Mouse (Mus musculus): ENCODE measurements around the gene Olfr1053. TPM values are rescaled to one million over a fixed set of nuclear protein-coding genes. Genes with fewer than 3 reads are reported as not detected.

Olfr1053 gene
- not detected for polyA plus RNA-seq (2017; shearing (Covaris generic))

DNA sequence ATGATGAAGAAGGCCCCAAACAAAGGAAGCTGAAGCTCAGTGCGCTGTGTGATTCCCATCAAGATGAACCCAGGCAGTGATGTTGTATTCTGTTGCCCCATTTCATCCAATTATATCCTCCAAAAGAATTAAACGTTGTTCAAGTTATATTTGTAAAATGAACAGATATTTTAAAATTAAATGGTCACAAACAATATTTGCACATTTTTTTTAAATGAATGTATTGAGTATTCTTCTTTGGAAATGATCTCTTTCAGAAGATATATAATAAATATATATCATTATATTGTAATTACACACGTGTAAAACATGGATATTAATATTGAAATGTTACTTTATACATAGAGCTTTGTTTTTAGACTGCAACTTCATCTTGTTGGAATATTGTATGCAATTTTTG is at the start of gene Olfr1053:
Gene Olfr1053 (minus strand): TSS at position 101 of the 400 bp plus-strand sequence.

GRCm38 (mm10) chr2:86362369-86362768 is 47.3 kb upstream of the Olfr1053 start, which contains the start of gene Olfr1056:
Gene Olfr1056 (minus strand): TSS chr2:86362469.

GRCm38 (mm10) chr2:86350184-86350583 is 35.1 kb upstream of the Olfr1053 start, which contains the start of gene Olfr1055:
Gene Olfr1055 (minus strand): TSS chr2:86350284.

GRCm38 (mm10) chr2:86335333-86335732 is 20.2 kb upstream of the Olfr1053 start, which contains the start of gene Olfr1054:
Gene Olfr1054 (minus strand): TSS chr2:86335433.

GRCm38 (mm10) chr2:86292155-86292554 is 22.9 kb downstream of the Olfr1053 start, which contains the start of gene Olfr1052:
Gene Olfr1052 (plus strand): TSS chr2:86292455.

GRCm38 (mm10) chr2:86278988-86279387 is 36.1 kb downstream of the Olfr1053 start, which contains the start of gene Olfr1051:
Gene Olfr1051 (minus strand): TSS chr2:86279088.

Other genes starting within 250 kb of the Olfr1053 start
- gene Olfr1036, start 241.3 kb downstream of the Olfr1053 start, polyA plus RNA-seq (2017; shearing (Covaris generic)): not detected
- gene Olfr1037, start 227.9 kb downstream of the Olfr1053 start, polyA plus RNA-seq (2017; shearing (Covaris generic)): not detected
- gene Olfr1039, start 179.4 kb downstream of the Olfr1053 start, polyA plus RNA-seq (2017; shearing (Covaris generic)): not detected
- not detected for gene Olfr1040, start 168.6 kb downstream of the Olfr1053 start, polyA plus RNA-seq (2017; shearing (Covaris generic))
- 0.06 TPM for gene Olfr1042, start 153.4 kb downstream of the Olfr1053 start, polyA plus RNA-seq (2017; shearing (Covaris generic))
- 0.37 TPM for gene Olfr1043, start 147.8 kb downstream of the Olfr1053 start, polyA plus RNA-seq (2017; shearing (Covaris generic))
- gene Olfr1044, start 137.5 kb downstream of the Olfr1053 start, polyA plus RNA-seq (2017; shearing (Covaris generic)): not detected
- not detected for gene Olfr52, start 129.6 kb downstream of the Olfr1053 start, polyA plus RNA-seq (2017; shearing (Covaris generic))
- gene Olfr1045, start 112.3 kb downstream of the Olfr1053 start, polyA plus RNA-seq (2017; shearing (Covaris generic)): 0.15 TPM
- not detected for gene Olfr1046, start 96.0 kb downstream of the Olfr1053 start, polyA plus RNA-seq (2017; shearing (Covaris generic))
- gene Olfr1047, start 83.9 kb downstream of the Olfr1053 start, polyA plus RNA-seq (2017; shearing (Covaris generic)): not detected
- 0.15 TPM for gene Olfr1048, start 75.0 kb downstream of the Olfr1053 start, polyA plus RNA-seq (2017; shearing (Covaris generic))
- not detected for gene Olfr1049, start 57.0 kb downstream of the Olfr1053 start, polyA plus RNA-seq (2017; shearing (Covaris generic))
- gene Olfr1051, start 36.2 kb downstream of the Olfr1053 start, polyA plus RNA-seq (2017; shearing (Covaris generic)): not detected
- gene Olfr1052, start 22.8 kb downstream of the Olfr1053 start, polyA plus RNA-seq (2017; shearing (Covaris generic)): not detected
- gene Olfr1054, start 20.1 kb upstream of the Olfr1053 start, polyA plus RNA-seq (2017; shearing (Covaris generic)): not detected
- not detected for gene Olfr1055, start 35.0 kb upstream of the Olfr1053 start, polyA plus RNA-seq (2017; shearing (Covaris generic))
- not detected for gene Olfr1056, start 47.2 kb upstream of the Olfr1053 start, polyA plus RNA-seq (2017; shearing (Covaris generic))
- gene Olfr1057, start 63.1 kb upstream of the Olfr1053 start, polyA plus RNA-seq (2017; shearing (Covaris generic)): not detected
- not detected for gene Olfr1058, start 73.3 kb upstream of the Olfr1053 start, polyA plus RNA-seq (2017; shearing (Covaris generic))
- gene Olfr1061, start 98.8 kb upstream of the Olfr1053 start, polyA plus RNA-seq (2017; shearing (Covaris generic)): not detected
- not detected for gene Olfr1062, start 111.5 kb upstream of the Olfr1053 start, polyA plus RNA-seq (2017; shearing (Covaris generic))
- not detected for gene Olfr1065, start 135.3 kb upstream of the Olfr1053 start, polyA plus RNA-seq (2017; shearing (Covaris generic))
- not detected for gene Olfr1066, start 141.0 kb upstream of the Olfr1053 start, polyA plus RNA-seq (2017; shearing (Covaris generic))
- not detected for gene Olfr228, start 172.1 kb upstream of the Olfr1053 start, polyA plus RNA-seq (2017; shearing (Covaris generic))
- gene Olfr1076, start 193.2 kb upstream of the Olfr1053 start, polyA plus RNA-seq (2017; shearing (Covaris generic)): not detected
- gene Olfr1079, start 227.2 kb upstream of the Olfr1053 start, polyA plus RNA-seq (2017; shearing (Covaris generic)): not detected
- not detected for gene Olfr1080, start 243.0 kb upstream of the Olfr1053 start, polyA plus RNA-seq (2017; shearing (Covaris generic))